Mouse (Mus musculus) liver, postnatal 0 days (tissue): Measurements from ENCODE around the gene Dus2.

Experiments
- CTCF ChIP-seq: sonication (generic); IDR thresholded peaks from 2 replicates; pipeline ENCODE4 v1.5.1; 2016; ENCODE audit warnings: antibody characterized with exemption, low read depth
- EP300 ChIP-seq: IDR thresholded peaks from 2 replicates; pipeline ENCODE4 v1.6.1; 2016; ENCODE audit warnings: antibody characterized with exemption, low read depth, mild to moderate bottlenecking

DNA sequence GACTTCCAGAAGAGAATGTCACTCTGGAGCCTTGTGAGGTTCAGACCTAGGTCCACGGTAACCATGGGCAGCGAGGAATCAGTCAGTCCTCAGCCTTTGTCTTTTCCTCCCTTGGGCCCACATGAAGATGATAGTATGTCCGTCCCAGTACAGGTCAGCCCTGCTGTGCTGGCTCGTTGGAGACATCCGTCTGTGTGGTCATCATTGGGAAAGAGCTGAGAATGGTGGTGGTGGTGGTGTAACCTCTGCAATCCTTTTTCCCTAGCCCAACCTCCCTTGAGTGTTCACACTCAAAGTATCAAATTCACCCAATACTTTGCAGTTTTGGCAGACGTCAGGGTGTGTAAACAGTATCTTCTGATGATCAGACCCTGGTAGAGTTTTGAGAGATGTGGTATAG is 58.7 kb downstream of the Dus2 start:
- TF ChIP-seq CTCF (no peak), EP300 (no peak)
